Mouse (Mus musculus): ENCODE measurements around the gene Upk3b.
A peak's percentile ranks its signal among the peaks of the same experiment; 100 is the strongest.

Gene Upk3b

DNA sequence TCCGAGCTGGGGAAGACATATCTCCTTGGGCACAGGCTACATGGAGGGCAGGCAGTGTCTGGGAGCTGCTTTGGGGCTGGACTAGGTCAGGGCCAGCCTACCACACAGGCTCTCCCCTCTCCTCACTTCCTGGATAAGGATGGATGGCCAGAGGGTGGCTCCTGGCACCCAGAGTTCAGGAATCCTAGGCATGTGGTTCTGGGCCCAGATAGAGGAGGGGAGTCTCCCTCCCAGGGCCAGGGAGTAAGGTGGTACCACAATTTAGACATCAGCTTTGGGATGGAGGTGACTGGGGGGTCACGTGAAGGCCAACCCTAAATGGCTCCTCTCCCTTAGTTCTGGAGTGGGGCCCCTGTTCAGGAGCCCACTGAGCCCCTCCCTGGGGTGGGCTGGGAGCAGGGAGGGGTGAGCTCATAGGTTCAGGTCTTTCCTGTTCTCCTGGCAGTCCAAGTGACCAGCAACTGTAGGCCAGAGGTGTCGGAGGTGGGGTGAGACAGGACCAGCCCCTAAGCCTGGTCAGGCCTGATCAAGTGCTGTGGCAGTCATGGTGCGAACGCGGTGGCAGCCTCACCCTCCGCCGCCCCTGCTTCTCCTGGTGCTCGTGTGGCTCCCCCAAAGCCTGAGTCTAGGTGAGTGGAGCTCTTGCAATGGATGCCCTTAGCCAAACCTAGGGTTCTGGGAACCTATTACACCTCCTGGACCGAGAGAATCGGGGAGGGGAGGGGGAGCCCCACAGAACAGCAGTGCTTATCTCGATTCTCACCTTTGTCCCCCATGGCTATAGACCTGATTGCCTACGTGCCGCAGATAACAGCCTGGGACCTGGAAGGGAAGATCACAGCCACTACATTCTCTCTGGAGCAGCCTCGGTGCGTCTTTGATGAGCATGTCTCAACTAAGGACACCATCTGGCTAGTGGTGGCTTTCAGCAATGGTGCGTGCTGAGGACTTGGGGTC is at the start of gene Upk3b:
Gene Upk3b, plus strand, starts transcription at position 239 of the 957 bp plus-strand sequence.
- no peak for DNase-seq (ENCODE audit: low read depth)

DNA sequence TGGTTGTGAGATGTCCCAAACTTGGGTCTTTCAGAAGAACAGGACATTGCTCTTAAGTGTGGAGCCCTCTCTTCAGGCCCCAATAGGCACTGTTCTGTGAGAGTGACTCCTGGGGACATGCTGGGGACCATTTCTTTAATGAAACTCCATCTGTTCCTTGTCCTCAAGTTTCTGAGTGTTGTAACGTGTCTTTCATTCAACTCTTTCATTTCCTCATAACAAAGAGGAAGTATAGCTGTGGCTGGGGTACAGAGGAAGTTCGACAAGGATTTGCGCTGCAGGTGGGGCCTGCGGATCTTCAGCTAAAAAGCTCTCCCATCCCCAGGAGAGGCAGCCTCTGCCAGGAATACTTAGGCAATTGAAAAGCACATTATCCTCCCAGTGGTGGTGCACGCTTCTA is 47.7 kb upstream of the Upk3b start:
- peak; percentile 32 for DNase-seq (ENCODE audit: low read depth)

DNA sequence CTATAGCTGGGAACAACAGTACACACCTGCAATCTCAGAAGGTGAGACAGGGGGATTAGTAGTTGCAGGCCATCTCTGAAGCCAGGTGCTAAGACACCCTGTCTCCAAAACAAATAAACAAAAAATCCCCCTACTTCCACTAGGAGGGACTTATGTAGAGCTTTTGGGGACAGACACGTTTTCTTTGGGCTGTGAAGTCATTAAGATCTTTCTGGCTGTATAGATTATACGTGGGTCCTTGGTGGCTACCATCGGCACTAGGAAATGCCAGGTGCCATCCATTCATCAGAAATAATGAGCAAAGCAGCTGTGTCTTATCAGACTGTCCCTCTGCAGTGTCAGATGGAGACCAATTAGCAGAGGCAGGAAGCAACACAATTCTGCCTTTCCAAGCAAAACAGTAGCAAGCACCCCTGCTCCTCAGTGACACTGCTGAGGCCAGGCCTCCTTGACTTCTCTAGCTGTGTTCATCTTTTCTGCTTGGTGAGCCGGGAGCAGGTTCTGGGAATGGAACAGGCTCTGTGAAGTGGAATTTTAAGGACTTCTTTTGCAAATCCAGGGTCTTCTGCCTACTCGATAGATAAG is 44.8 kb upstream of the Upk3b start:
- DNase-seq (ENCODE audit: low read depth) = no peak

DNA sequence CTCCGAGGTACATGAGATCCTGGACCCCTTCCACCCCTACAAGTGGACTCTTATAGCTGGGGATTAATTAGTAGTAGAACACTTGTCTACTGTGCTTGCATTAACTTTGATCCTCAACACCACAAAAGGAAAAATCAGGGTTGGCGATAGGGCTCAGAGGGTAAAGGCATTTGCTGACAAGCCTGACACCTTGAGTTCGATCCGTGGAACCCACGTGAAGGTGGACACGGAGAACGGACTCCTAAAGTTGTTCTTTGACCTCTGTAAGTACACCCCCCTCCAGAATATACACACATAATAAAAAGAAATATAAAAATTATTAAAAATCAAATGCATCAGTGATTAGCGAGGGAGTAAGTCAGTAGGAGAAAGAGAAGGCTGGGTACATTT is 44.0 kb upstream of the Upk3b start:
- no peak for DNase-seq (ENCODE audit: low read depth)

DNA sequence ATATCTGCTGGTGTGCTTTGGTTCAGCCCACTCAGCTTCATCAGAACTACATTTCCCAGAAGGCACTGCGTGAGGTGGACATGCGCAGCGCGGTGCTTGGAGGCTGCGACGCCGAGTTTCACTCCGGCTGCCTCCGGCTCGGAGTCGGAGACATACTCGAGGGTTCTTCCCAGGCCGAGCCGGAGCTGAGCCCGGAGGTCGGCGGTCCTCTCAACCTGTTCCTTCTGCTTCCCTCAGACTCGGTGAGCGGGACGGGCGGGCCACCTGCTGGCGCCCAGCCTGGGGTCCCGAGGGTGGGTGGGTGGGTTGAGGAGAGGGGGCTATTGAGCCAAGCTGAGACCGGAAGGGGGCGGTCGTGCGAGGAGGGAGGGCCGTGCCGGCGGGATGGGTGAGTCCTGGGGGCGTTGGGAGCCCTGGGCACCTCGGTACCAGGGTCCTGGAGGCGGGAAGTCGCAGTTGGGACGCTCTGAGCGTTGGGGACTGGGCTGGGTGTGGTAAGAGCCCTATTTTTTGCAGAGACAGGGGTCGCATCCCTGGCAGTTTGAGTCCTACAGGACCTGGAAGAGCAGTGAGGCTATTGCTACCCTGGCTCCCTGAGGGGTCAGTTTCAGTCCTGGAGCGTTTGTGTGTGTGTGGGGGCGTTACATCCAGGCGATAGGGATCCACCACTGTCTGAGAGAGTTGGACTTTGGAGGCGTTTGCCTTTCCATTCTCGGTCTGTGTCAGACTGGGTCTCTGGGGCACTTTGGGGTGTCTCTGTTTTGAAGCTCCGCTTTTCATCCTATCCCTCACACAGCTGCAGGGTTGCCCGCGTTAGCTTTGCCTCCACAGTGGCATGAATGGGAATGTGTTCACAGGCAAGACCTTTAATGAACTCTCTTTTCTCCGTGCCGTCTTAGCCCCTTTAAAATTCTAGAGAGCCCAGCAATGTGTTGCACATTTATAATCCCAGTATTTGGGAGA is 43.3 kb upstream of the Upk3b start, which contains the start of gene Dtx2:
Gene Dtx2, plus strand, starts transcription at position 76 of the 963 bp plus-strand sequence.
- DNase-seq (ENCODE audit: low read depth) = peak; percentile 94

DNA sequence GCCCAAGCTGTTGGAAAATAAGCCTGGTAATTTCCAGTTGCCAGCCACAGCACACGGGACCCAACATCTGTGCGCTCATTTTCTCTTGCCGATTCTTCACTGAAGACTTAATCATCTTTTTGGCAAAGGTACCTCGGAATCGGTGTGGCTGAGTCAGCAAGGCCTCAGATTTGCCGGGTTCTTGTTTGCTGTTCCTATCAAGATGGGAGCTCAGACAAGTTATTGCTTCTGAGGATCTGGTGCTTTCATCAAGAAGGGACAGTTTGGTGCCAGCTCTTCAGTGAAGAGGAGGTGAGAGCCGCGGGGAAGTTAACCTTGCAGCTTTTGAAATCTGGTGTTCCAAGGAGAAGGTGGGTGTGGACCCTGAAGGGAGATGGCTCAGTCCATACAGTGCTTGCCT is 42.1 kb upstream of the Upk3b start:
- DNase-seq (ENCODE audit: low read depth) = no peak

DNA sequence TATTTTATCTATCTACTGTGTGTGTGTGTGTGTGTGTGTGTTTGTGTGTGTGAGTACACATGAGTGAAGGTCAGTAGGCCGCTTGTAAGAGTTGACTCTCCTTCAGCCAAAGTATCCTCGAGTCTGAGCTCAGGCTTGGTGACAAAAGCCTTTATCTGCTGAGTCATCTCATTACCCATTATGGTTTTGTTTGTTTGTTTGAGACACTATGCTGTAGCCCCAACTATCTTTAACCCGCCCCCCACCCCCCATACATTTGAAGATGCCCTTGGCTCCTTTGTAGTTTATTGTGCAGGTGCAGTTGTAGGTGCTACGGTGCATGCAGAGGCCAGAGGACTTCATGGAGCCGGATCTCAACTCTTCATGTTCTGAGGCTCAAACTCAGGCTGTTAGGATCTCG is 37.1 kb upstream of the Upk3b start:
- DNase-seq (ENCODE audit: low read depth) = no peak

DNA sequence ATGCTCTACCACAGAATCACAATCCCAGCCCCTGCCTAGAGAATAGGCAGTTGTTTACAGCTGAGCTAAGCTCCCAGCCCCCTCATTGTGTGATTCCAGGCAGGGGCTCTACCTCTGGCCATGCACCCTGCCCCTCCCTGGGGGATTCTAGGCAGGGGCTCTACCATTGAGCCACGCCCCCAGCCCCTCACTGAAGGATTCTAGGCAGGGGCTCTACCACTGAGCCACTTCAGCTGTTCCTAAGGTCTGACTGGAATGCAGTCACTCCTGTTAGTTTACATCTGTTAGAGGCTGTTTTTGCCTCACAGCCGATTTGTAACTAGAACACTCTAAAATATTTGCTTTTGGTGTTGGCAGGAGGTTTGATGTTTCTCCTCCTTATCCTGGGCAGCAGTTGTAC is 36.0 kb upstream of the Upk3b start:
- no peak for DNase-seq (ENCODE audit: low read depth)

DNA sequence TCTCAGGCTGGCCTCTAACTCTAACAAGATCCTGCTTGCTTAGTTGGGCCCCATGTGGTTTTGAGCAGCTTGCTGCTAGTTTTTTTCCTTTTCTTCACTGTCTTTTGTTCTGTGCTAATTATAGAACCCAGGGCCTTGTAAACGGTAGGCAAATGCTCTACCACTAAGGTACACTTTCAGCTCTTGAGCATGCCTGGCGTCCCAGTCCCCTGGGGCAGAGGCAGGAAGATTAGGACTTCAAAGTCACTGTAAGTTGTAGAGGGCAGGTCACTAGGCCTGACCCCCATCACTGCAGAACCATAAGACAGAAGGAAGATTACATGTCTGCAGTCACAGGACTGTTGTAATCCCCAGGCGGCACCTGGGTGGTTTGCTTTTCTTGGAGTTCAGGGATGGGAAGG is 35.5 kb upstream of the Upk3b start:
- no peak for DNase-seq (ENCODE audit: low read depth)

DNA sequence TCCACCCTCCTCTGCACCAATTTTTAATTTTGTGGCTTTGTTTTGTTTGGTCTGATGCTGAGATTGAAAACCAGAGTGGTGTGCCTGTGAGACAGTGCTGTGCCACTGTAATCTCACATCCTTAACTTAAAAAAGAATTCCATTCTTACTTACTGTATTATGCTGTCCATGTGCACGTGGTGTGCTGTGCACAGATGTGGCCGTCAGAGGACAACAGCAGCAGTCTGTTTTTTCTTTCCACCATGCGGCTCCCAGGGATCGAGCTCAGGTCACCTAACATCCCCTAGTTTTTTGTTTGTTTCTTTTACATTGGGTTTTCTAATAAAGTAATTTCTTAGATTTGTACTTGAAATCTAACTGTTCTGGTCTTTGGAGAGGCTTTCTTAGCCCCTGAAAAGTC is 33.8 kb upstream of the Upk3b start:
- no peak for DNase-seq (ENCODE audit: low read depth)

DNA sequence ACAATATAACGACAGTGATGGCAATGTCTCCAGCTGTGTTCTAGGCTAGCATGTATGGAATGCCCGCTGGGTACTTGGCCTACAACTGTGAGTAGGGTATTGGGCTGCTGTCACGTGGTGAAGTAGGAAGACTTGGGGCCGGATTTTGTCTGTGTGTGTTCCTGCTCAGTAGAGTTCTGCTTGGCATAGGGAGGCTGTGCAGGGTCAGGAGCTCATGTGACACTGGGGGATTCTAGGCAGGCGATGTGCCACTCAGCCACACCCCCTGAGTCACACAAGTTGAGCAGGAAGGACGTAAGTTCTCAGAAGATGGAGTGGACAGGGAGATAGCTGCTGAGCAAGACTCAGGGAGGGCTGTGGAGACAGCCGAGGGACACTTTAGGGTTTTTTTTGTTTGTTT is 30.6 kb upstream of the Upk3b start:
- DNase-seq (ENCODE audit: low read depth) = no peak

DNA sequence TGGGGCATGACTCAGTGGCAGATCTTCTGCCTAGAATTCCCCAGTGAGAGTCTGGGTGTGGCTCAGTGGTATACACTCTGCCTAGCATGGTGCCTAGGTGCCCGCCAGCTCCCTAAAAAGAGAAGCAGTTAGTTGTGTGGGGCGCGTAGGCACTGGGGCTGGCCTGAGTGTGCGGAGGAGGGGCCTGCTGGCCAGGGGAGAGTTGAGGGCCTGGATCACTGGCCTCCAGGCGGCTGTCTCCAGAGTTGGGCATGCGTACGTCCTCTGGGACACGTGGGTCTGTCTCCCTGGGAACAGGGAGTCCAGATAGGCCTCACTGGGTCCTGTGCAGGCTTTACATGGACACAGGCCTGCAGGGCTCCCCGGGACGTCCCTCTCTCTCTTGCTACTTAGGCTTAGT is 23.4 kb upstream of the Upk3b start:
- no peak for DNase-seq (ENCODE audit: low read depth)

DNA sequence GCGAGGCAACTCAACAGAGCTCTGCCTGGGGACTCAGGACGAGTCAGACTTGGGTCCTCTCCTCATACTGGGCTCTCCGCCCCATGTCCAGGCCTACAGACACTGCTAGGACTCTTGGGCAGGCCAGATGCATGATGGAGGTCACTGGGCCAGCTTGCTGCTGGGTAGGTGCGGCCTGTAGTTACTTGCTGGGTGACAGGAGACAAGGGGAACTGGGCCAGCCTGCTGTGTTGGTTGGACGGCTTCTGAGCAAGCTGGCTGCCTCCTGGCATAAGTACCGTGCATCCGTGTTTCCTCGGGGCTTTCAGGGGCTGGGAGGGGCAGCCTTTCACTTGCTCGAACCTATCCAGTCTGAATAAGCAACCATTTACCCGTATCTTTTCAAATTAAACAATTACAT is 22.7 kb upstream of the Upk3b start:
- DNase-seq (ENCODE audit: low read depth) = no peak

DNA sequence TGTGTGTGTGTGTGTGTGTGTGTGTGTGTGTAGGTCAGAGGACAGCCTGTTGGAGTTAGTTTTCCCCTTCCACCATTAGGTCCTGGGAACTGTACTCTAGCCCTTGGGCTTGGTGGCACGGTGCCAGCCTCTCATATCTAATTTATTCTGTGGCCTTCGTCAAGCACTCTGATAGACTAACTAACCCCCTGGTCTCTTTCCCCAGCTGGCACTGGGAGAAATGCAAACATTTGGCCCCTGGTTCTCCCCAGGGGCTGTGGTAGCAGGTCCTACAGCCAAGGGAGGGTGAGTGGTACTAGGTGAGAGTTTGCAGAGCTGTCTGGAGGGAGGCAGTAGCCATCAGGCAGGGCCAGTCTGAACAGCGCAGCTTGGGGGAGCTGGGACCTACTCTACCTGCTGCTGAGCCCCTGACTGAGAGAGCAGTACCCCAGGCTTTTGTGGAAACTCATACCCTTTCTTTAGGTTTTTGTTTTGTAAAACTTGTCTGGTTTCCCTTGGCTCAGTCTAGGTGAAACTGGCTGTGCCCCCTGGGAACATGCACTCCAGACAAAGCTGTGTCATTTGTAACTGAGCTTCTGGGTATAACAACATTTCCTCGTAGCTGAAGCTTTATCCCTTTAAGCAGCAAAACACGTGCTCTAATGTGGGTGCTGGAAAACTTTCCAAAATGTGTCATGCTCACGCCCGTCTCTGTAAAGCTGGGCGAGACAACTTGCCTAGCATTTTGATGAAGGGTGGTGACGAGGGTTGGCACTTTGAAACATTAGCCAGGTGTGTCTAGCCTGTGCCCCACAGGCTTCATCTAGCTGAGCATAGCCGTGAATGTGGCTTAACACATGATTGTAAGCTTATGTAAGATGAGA is 22.1 kb upstream of the Upk3b start:
- no peak for DNase-seq (ENCODE audit: low read depth)

DNA sequence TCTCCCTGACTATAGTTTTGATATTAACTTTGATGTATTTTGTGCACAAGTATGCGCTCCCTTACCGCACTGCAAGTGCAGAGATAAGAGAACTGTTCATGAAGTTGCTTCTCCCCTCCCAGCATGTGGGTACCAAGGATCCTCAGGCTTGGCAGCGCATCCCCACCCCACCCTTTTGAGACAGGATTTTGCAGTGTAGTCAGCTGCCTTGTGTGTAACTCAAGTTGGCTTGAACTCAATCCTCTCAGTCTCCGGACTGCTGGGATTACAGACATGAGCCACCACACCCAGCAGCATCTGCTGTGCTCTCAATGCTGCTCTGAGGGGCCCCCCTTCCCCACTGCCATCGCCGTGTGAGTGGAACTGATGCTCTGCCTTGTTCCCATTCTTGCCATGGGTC is 21.0 kb upstream of the Upk3b start:
- no peak for DNase-seq (ENCODE audit: low read depth)

DNA sequence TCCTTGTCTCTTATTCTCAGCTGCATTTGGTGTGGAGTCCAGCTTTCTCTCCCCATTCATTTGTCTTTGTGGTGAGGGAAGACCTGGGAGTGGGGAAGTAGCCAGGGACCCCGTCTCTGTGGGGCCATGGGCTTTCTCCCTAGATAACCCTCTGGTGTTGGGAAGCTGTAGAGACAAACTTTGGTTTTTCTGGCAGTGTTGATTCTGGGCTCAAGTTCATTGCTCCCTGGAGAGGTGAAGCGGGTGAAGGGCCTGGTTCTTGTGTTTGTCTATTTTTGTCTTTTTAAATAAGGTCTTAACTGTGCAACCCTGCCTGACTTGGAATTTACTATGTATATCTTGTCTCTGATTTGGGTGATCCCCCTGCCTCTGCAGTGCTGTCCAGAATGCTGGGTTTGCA is 19.6 kb upstream of the Upk3b start:
- DNase-seq (ENCODE audit: low read depth) = no peak

DNA sequence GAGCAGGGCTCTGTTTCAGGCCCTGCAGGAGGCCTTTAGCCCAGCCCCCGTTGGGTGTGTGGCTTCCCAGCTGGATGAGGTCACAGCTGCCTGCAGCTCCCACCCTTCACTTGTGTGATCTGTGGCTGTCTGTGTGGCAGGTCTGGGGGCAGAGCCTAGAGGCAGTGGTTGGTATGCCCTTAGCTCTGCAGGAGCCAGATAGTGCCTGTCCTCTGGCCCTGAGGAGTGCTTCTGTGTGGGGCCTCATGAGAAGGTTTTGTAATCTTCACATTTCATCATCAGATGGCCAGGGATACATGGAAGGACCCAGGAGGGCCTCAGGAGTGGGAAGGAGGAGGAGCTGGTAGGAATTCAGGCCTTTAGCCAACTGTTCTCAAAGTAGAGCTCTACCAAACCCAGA is 18.4 kb upstream of the Upk3b start:
- DNase-seq (ENCODE audit: low read depth) = no peak

DNA sequence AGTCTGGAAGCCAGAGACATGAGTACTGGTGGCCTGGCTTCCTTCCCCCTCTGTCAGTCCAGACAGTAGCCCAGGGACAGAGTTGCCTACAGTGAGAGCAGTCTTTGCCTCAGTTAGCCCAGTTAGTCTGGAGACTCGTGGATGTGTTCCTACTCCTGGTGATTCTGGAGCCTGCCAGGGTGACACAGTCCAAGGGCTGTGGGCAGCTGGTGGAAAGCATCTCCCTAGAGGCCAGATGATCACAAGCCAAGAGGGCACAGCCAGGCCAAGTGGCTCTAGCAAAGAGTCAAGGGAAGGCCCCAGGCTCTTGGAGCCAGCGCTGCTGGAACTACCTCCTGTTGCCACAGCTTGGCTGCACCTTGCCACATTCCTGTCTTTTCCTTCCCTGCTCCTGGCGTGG is 12.6 kb upstream of the Upk3b start:
- DNase-seq (ENCODE audit: low read depth) = no peak

DNA sequence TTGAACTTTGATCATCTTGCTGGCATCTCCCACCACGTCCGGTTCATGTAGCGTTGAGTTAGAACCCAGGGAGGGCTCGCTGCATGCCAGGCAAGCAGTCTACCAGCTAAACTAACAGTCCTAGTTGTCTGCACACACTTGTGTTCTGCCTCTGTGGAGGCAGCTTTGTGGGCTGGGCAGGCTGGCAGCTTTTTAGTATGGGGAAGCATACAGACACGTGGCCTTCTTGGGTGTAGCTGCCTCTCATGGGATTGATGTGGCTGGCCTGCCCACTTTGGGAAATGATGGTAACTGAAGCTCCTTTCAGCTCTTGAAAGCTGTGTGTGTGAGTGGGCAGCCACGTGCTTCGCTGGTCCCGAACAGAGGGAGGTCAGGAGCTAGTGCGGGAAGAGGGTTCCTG is 11.4 kb upstream of the Upk3b start:
- DNase-seq (ENCODE audit: low read depth) = no peak

DNA sequence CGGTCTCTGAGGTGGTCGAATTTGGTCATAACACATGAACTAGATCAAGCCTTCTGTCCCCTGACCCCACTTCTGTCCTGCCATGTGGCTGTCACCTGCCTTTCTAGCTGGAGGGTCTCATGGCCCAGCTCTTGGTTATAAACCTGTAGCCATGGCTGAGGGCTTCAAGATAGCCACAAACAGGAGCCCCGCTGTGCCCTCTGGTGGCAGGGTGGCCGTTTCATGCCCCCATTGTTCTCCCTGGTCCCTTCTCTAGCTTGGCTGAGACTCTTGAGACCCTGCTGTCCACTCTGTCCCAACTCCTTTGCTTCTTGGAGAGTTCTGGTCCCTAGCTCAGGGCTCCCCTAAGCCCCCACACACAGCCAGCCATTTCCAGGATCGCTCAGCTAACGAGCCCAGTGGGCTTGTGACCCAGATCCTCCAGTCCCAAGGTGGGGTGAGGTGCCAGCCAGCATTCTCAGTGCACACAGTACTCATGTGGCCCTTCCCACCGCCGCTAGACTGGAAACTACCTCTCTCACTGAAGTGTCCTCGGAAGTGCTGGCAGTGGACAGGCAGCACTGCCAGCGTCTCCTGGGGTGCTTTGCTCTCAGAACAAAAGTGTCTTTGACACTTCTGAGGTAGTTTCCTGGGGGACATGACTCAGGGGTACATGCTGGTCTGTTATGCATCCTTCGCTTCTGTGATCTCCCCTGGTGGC is 10.5 kb upstream of the Upk3b start:
- DNase-seq (ENCODE audit: low read depth) = no peak

DNA sequence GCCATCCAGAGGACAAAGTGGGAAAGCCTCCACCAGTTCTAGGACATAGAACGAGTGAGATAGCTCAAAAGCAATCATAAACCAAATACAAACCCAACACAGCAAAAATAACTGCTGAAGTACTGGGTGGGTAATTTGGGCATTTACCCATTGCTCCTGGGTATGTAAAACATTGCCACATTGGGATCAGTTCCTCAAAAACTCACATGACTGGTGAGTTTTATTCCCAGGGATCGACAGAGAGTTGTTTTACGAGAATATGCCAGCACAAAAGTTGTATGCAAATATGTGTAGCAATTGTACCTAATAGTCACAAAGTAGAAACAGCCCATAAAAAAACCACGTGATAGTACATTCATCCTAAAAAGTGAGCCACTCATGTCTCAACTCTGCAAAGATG is 3.4 kb upstream of the Upk3b start:
- no peak for DNase-seq (ENCODE audit: low read depth)
